Mouse (Mus musculus) heart, postnatal 36 days (tissue): Measurements from ENCODE around the gene Slc23a2. TPM values are rescaled to one million over a fixed set of nuclear protein-coding genes. Genes with fewer than 3 reads are reported as not detected.

Experiments
- total RNA-seq, 2 experiments: library from RNA; stranded (reverse); gene quantifications; 2 replicates each; pipeline ENCODE4 v1.2.3; 2021

The Slc23a2 gene
- total RNA-seq, 2 experiments from 2014 or later, result 13.0 to 14.1 TPM

Other genes starting within 250 kb of the Slc23a2 start
- 100 to 1,000 TPM; 102 to 117 TPM for gene Prnp, start 235.2 kb downstream of the Slc23a2 start, total RNA-seq
- 1 to 10 TPM in 1 of 2 experiments, not detected in 1; 1.8 TPM for gene Prn, start 235.2 kb downstream of the Slc23a2 start, total RNA-seq
- gene Prnd, start 194.2 kb downstream of the Slc23a2 start, total RNA-seq, result 1 to 10 TPM; 1.4 to 2.4 TPM
- 1 to 10 TPM; 8.5 to 9.5 TPM for gene Rassf2, start 114.8 kb downstream of the Slc23a2 start, total RNA-seq
- gene Tmem230, start 102.7 kb upstream of the Slc23a2 start, total RNA-seq, result 10 to 100 TPM; 23.6 to 26.1 TPM
- gene Pcna, start 108.2 kb upstream of the Slc23a2 start, total RNA-seq, result 10 to 100 TPM; 35.1 to 43.6 TPM
- gene Cds2, start 118.0 kb upstream of the Slc23a2 start, total RNA-seq, result 10 to 100 TPM; 80.8 to 84.3 TPM
- under 1 TPM in 1 of 2 experiments, not detected in 1; 0.11 TPM for gene Prokr2, start 240.3 kb upstream of the Slc23a2 start, total RNA-seq